Mouse (Mus musculus) c-Kit-positive CD71-positive TER-119-negative erythroid progenitor cells, embryonic 14.5 days (primary cell): ENCODE measurements at regions not wholly inside any gene's neighbourhood (a gene's known extent, or its start where the extent isn't known, plus 50 kb on each side); places are given as distances from the start of the nearest gene placed in this dataset.
"Not testable (repeated sequence)": the region's sequence is repeated elsewhere in the genome, so short reads cannot be mapped to it uniquely, and the experiment has no call there.

Source experiments
- DNase-seq: peaks from one replicate; pipeline ENCODE4 v3.0.0-alpha.2; 2013; ENCODE audit warnings: low read depth

DNA sequence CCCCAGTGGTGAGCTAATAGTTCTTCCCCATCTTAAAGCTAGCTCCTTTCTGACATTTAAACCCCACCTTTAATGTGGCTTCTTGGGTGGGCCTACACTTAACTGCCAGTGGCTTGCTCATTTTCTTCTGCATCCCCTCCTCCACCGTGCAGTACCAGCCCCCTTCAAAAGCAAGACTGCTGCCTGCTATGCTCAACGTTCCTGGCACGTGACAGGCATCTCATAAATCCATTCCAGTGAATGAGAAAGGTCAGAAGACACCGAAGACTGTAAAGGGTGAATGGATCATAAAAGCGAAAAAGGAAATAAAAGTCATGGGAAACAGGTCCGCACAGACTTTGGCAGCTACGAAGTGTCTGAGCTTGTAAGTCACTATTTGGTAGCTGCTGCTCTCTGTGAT is 212.8 kb upstream of the Prok2 start:
- DNase-seq = no peak

- DNase-seq = no peak
These were observed 210.5 kb upstream of the Prok2 start for GRCm38 (mm10) chr6:99936716-99937115.

DNA sequence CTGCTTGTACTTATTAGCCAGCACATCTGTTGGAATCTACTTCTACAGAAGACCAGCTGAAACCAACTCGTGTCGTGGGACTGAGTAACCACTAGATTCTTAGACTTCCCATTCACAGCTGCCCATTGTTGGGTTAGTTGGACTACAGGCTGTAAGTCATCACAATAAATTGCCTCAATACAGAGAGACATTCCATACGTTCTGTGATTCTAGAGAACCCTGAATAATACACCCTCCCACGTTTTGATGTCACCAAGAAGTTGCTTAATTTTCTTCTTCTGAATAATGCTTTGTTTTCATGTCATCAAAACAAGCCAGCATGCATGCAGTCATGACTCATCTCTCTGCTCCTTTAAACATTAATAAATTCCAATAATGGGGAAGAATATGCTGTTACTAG is 209.2 kb upstream of the Prok2 start:
- no peak for DNase-seq

DNA sequence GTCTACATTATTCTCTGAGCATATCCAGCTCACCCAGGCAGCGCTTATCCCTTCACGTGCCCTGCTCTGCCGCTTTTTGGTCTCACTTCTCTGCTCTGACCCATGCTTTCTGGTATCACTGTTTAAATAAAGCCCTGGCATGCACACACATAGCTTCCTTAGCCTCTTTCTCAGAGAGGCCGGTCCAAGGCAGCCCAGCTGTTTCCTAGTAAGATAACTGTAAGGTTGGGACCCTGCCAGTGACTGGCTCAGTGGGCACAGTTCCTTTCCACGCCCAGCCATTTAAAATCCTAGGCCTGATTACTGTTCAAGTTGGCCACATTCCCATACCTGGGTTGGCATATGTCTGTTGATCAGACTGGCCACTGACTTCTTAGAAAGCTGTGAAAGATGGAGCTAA is 208.2 kb upstream of the Prok2 start:
- DNase-seq = no peak

DNA sequence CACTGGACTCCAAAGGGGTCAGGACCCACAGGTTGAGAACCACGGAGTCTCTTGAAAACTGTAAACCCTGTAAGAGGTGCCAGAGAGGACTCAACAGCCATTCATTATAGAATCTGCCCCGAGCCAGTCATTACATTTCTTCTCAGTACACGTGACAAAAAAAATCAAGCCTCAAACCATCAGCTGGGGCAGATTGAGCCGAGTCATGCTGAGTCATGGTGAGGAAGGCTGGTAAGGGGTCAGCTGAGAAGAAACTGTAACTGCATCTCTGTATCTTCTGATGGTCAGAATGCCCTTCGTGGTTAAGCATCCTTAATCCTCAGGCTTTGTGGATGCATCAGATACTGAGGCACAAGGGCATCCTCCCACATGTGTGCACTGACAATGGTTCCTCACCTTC is 207.2 kb upstream of the Prok2 start:
- no peak for DNase-seq

DNA sequence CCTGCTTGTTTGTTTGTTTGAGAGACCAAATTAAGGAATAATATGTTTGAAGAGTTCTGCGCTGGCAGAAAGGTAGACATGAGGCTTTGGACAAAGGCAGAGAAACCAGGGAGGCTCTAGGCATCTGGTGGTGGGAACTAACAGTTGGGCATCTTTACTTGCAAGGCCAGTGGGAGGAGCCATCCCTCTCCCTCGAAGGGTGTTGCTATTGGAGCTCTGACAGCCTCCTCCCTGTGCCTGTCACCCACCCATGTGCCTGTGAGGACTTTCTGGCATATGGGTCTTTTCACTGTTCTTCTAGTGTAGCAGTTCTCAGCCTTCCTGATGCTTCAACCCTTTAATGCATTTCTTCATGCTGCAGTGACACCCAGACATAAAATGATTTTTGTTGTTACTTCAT is 206.7 kb upstream of the Prok2 start:
- DNase-seq = no peak

DNA sequence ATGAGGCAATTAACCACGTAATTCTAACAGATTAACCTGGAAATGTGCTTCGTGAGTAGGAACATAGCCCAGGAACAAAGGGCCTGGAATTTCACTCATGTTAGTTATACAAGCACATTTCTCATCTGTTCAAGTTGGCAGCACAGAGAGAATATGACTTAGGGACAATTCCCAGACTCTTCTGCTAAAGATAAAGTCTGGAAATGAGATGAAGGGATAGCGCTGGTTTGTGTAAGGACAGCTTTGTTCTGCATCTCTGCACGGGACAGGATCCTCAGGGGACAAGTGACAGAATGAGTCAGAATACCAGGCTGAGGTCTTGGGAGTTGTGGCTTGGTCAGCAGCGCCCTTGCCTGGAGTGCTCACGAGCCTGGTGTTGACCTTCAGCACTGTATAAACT is 206.2 kb upstream of the Prok2 start:
- DNase-seq = no peak

DNA sequence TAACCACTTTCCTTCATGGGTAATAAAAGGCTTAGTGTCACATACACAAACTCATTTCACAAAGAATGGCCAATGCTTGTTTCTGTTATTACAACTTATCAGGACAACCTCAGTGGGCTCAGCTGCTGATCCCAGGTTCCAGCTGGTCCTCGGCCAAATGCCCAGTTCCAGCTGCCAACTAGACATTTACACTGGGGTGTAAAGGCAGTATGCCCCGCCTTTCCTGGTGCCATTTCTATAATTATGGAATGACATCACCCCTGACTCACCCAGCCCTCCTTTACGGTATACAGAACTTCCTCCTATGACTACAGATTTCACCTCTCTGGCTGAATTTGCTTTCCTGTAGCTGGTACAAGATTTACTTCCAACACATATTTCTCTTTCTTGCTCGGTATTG is 205.4 kb upstream of the Prok2 start:
- no peak for DNase-seq

GRCm38 (mm10) chr6:99930316-99930715 is 204.1 kb upstream of the Prok2 start:
- no peak for DNase-seq

DNA sequence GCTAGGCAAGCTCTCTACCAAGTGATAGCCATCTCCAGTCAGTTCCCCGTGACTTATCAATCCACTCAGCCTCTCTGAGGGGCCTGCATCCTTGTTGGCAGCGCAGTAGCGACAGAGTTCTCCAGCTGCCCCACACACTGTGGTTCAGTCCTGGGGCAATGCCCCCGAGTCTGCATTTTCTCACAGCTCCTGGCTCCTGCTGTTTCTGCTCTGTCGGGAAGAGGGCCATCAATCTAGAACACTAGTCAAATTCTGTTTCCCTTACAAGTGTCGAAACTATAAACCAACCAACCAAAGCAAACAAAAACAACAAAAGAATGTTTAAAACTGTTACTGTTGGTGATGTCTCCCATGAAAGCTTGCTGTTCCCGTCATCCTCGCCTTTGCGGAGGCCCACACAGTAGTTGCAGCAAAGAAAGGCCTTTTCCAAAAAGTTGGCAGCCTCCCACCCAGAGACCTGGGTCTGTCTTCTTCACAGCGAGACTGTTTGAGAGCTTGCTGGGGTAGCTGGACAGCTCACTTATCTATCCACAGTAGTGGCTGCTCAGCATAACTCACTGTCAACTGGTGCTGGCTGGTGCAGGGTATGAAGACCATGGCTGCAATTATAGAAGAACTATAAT is 201.9 kb upstream of the Prok2 start:
- DNase-seq = no peak

DNA sequence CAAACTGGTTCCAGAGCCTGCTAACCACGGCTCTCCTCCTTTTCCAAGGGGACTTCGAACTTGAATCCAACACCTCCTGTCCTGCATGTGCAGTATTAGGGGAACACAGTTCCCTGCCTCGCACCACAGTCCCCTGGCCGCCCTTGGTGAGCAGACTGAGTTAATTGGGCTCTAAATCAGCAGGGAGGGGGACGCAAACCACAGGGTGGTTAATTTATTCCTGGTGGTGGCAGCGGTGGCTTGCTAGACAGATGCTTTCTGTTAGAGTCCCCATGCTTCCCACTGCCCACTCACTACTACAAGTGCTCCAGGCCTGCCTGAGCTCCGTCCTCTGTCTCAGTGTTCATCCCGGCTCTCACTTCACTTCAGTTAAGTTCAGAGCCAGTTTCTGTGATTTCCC is 198.0 kb upstream of the Prok2 start:
- DNase-seq = no peak

DNA sequence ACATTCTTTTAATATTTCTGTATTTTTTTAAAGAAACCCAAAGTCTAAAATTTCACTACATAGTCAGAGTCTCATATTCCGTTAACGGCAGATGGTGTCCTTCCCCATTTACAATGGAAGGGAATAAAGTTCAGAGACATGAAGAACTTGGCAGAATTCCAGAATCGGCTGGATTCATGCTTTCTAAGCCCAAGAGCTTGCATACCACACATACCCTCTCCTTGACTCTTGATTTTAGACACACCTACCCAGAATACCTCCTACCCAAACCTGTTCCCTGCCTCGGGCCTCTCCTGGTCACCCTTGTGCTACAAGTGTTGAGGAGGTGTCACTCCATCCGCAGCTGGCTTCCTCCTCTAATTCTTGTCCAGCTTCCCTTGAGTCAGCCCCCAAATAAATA is 195.8 kb upstream of the Prok2 start:
- DNase-seq = no peak

DNA sequence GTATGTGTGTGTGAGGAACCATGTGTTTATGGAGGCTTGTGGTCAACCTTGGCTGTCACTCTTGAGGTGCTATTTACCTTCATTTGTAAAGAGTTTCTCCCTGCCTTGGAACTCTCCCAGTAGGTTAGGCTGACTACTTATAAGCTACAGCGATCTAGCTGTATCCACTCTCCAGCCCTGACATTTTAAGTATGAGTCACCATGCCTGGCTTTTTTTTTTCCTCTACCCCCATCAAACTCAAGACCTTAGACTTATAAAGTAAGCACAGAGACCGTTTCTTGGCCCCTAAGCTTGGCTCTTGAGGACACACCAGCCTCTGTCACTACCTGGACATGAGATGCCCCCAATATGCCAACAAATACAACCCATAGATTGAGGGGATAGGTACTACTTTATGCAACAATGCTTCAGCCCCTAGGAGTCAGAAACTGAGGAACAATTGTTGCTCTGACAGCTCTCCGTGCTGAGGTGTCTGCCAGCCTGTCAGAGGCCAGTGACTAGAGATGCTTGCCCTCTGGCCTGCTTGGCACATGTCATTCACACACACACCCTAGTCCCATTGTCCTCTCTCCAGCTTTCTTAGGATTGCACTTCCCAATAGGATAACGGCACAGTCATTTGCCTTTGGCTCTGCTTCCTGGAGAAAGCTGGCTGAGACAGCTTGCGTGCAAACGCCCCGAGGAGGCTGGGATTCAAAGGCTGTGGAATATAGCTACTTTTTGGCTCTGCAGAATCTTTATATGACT is 193.8 kb upstream of the Prok2 start:
- DNase-seq = no peak

GRCm38 (mm10) chr6:99918351-99918750 is 192.2 kb upstream of the Prok2 start:
- DNase-seq = no peak

DNA sequence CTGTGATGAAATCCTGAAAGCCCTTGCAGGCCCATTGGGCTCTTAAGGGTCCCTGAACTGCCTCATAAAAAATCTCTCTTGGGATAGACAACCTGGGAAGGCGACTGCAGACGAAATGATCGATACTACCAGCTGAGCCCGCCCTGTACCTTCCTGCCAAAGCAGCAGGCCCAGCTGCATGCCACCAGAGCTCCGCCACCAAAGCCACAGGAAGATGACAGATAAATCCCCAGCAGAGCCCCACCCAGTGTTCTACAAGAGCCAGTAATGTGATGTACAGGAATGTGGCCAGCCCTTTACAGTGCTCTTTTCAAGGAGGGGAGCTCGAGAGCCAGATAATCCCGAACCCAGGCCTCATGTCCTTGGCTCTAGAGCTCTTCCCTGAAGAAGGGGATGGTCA is 183.7 kb upstream of the Prok2 start:
- DNase-seq = no peak

DNA sequence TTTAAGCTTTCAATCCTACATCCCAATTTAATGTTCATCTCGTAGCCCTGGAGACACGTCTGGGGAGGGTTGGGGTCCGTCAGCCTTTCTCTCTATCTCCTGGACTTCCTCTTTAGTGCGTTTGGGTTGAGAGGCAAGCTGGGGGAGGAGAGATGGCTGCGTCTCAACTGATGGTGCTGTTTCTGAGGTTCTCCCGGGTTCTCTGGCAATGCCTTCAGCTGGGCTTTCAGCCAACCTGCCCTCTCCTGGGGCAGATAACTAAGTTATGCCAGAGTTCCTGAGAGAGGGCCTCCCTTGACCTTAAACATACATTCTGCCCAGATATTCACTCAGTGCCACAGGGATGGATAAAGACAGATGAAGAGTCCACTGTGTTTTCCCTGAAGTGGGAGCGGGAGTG is 183.3 kb upstream of the Prok2 start:
- no peak for DNase-seq

DNA sequence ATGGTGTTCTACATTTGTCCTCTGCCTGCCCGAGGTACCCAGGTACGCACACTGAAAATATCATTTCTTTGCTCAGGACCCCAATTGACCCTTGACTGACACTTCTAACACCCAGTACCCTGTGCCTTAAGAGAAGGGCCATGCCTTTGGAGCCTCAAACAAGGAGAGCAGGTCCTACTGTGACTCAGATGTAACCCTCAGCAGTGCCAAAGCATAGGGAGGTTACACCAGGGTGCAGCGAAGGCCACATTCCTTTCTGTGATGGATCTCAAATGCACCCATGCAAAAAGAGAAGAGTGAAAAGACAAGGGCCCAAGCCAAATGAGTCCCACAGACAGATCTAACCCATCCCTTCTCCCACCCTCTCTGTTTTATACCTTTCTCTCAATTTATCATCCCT is 181.9 kb upstream of the Prok2 start:
- DNase-seq = no peak

- no peak for DNase-seq
These were observed 179.0 kb upstream of the Prok2 start for GRCm38 (mm10) chr6:99905194-99905593.

DNA sequence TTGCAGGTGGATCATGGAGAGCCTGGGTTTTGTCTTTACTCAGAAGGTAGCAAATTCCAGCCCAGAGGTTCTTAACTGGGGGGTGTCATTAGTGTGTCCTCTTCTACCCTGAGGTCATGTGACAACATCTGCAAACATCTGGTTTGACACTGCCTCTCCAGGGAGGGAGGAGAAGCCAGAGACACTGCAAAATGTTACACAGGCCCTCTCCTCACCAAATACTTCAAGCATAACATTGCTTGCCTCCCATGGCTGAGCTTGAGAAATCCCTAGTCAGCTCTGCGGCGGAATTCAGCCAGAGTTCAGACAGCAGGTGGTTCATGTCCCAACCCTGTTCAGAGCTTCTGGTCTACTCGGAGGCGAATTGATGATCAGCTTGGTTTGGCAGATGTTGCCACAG is 178.4 kb upstream of the Prok2 start:
- no peak for DNase-seq

DNA sequence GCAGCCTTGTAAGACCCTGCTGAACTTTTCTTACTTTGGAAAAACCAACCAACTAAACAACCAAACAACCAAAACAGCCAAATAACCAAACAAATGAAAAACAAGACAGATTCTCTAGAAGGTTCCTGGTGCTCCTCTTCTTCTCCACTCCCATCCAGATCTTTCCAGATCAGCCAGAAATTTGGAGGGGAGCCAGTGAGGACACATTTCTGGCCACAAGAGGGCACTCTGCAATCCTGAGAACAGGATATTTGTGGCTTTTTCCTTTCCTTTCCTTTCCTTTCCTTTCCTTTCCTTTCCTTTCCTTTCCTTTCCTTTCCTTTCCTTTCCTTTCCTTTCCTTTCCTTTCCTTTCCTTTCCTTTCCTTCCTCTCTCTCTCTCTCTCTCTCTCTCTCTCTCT is 177.9 kb upstream of the Prok2 start:
- DNase-seq = not testable (repeated sequence)

DNA sequence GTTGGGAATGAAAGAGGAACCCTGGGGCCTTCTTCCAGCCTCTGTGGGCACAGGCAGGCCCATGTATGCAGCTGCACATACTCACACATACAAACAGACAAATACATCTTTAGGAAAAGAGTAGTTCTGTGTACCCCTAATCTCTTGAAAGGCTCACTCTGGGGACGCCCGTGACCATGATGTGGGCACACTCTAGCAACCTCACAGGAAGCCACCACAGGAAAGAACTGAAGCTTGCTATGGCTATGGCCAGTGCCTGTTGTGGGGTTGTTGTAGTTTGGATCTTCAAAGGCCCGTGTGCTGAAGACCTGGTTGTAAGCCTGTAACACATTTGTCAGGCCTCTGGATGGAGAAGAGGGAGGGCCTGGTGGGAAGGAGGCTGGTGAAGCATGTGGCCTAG is 175.4 kb upstream of the Prok2 start:
- DNase-seq = no peak

DNA sequence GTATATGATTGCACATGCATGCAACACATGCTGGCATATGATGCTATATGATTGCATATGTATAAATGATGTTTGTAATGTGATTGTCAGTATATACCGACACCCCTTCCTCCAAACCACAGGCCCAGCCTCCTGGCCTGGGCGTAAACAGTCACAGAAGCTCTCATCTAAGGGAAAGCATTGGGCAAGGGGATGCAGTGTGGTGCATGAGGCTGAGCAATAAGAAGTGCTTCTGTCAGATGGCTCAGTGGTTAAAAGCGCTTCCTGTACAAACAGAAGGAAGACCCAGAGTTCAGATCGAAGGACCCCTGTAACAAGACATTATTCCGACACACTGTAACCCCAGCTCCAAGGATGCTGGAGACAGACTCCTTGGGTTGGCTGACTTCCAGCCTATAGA is 175.0 kb upstream of the Prok2 start:
- DNase-seq = no peak

DNA sequence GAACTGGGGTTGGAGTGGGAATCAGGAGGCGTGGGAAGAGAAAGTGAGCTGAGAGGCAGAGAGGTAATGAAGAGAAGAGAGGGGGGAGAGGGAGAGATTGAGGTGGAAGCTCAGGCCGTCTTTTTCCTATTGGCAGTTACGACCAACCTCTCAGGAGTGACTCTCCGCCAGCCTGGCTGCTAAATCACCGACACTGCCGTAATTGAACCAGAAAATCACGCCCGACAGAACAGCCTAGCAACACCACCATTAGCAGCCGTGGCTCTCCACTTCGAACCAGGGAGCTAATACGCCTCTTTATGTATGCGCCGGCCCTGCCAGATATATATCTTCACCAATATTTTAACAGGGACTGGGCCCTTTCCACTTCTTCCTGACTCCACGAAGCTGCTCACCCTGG is 173.5 kb upstream of the Prok2 start:
- no peak for DNase-seq

DNA sequence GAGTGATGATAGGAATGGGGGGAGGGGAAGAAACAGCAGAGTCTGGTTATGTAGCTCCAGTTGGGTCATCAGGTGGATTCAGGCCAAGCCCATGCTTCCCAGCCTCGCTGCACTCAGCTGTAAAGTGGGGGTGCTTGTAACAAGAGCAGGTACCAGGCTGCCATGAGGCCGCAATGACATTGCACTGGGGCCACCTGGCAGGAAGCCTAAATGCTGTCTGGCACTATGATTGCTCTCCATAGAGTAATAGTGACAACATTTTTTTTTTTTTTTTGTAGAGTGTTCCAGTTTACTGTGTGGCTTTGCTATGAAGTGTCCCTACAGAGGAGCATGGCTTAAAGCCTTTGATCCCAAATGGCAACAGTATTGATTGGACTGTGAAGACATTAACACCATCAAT is 171.9 kb upstream of the Prok2 start:
- no peak for DNase-seq
